Mouse (Mus musculus) adrenal gland, postnatal 25 days (tissue): ENCODE measurements around the gene Gm49405. TPM values are rescaled to one million over a fixed set of nuclear protein-coding genes. Genes with fewer than 3 reads are reported as not detected.
A peak's percentile ranks its signal among the peaks of the same experiment; 100 is the strongest.
"Not testable (repeated sequence)": the region's sequence is repeated elsewhere in the genome, so short reads cannot be mapped to it uniquely, and the experiment has no call there.

Source experiments
- DNase-seq: peaks from one replicate; pipeline ENCODE4 v3.0.0; 2021; ENCODE audit warnings: mixed read lengths
- total RNA-seq: library from RNA; stranded (reverse); gene quantifications from 2 replicates; pipeline ENCODE4 v1.2.3, GENCODE M21; 2021

The Gm49405 gene
- total RNA-seq, 1 experiment from 2014 or later, result 1.3 TPM

GRCm38 (mm10) chr19:4015635-4016034, 15.2 kb downstream of the Gm49405 start:
- DNase-seq, result no peak

GRCm38 (mm10) chr19:4017921-4018587, 17.6 kb downstream of the Gm49405 start:
- no peak for DNase-seq

- DNase-seq, result peak; percentile 71
Observed at GRCm38 (mm10) chr19:4018743-4019583, 18.5 kb downstream of the Gm49405 start.

GRCm38 (mm10) chr19:4023185-4023584, 22.8 kb downstream of the Gm49405 start:
- DNase-seq, result no peak

GRCm38 (mm10) chr19:4027576-4027975, 27.1 kb downstream of the Gm49405 start:
- no peak for DNase-seq

GRCm38 (mm10) chr19:4032668-4033067, 32.2 kb downstream of the Gm49405 start:
- DNase-seq, result no peak

- DNase-seq, result no peak
Observed at GRCm38 (mm10) chr19:4033298-4033697, 32.9 kb downstream of the Gm49405 start.

- no peak for DNase-seq
Observed at GRCm38 (mm10) chr19:4033742-4034141, 33.3 kb downstream of the Gm49405 start.

- no peak for DNase-seq
Observed at GRCm38 (mm10) chr19:4036327-4037045, 36.1 kb downstream of the Gm49405 start.

- not testable (repeated sequence) for DNase-seq
Observed at GRCm38 (mm10) chr19:4037154-4037787, 36.8 kb downstream of the Gm49405 start.

GRCm38 (mm10) chr19:4037788-4038232, 37.4 kb downstream of the Gm49405 start, which contains the start of gene Gstp1:
Gstp1 (minus strand) TSS chr19:4037985.
- DNase-seq, result peak; percentile 90

GRCm38 (mm10) chr19:4040941-4041340, 40.5 kb downstream of the Gm49405 start:
- DNase-seq, result not testable (repeated sequence)

- DNase-seq, result not testable (repeated sequence)
Observed at GRCm38 (mm10) chr19:4041500-4041899, 41.1 kb downstream of the Gm49405 start.

GRCm38 (mm10) chr19:4042124-4042523, 41.7 kb downstream of the Gm49405 start:
- no peak for DNase-seq

- DNase-seq, result not testable (repeated sequence)
Observed at GRCm38 (mm10) chr19:4044109-4044508, 43.7 kb downstream of the Gm49405 start.

- DNase-seq, result peak; percentile 66
Observed at GRCm38 (mm10) chr19:4045966-4046865, 45.8 kb downstream of the Gm49405 start, which contains the start of gene Gstp2. Gstp2 (minus strand) TSS chr19:4046023.

- DNase-seq, result no peak
Observed at GRCm38 (mm10) chr19:4046866-4047254, 46.4 kb downstream of the Gm49405 start.

- DNase-seq, result peak; percentile 88
Observed at GRCm38 (mm10) chr19:4047859-4048258, 47.4 kb downstream of the Gm49405 start.

- not testable (repeated sequence) for DNase-seq
Observed at GRCm38 (mm10) chr19:4049069-4049468, 48.6 kb downstream of the Gm49405 start.

GRCm38 (mm10) chr19:4051016-4051415, 50.6 kb downstream of the Gm49405 start:
- DNase-seq, result no peak
